Mouse (Mus musculus) layer of hippocampus, adult 9-11 months (tissue): ENCODE results near the gene Ints1.
"Not testable (repeated sequence)": the region's sequence is repeated elsewhere in the genome, so short reads cannot be mapped to it uniquely, and the experiment has no call there.

Source experiments
- DNase-seq: peaks from one replicate; pipeline ENCODE4 v3.0.0; 2022

The Ints1 gene

DNA sequence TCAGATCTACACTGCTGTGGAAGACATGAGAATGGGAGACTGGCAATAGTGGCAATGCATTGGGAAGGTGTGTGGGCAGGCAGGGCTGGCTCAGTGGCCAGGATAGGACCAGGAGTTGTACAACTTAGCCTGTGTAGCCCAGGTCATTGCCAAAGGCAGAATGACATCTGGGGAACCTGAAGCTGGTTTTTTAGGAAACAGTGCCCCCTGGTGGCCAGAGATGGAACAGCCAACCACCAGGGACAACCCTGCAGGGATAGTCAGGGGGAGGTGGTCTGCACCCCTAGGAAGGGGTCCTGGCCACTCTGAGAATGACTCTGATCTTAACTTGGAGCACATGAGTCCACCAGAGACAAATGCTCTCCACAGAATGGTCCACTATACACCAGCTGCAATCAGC, 24.9 kb downstream of the Ints1 start:
- DNase-seq = no peak

DNA sequence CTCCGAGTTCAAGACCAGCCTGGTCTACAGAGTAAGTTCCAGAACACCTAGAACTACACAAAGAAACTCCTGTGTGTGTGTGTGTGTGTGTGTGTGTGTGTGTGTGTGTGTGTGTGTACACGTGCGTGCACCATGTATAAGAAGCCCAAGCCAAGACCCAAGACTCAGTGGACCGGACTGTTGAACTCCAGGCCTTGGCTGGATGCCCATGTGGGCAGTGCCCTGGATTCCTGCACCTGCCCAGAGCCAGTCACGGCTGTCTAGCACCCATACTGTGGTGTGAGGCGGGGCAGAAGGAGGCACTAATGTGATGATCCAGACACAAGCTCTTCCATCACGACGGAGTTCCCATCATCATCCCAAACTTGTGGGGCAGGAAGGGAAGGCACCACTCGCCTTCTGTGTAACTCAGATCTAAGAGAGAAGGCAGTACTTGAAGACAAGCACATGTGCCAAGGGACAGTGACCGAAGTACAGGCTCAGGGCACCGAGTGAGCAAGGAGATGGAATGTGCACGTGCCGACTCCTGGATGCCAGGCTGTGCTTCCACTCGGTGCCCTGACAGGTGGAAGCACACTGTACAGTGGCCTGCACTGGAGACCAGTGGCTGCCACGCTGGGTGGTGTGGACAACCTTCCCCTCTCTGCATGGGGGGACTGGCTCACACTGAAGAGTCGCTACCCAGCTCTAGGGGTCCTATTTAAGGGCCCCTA, 25.9 kb downstream of the Ints1 start:
- DNase-seq = no peak

DNA sequence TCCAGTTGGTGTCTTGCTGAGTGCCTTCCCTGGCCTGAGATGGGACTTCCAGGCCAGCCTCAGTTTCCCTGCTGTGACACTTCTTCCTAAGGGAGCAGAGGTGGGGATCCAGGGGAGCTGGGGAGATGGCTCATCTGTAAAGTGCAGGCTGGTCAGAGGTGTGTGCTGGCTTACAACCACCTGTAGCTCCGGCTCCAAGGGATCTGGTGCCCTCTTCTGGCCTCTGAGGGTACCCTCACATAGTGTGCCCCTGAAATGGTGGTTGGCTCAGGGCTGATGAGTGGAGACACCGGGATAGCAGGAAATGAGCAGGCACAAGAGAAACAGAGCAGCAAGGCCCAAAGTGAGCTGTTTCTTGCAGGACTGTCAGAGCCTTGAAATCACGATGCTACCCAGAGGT, 29.7 kb downstream of the Ints1 start:
- DNase-seq = no peak

DNA sequence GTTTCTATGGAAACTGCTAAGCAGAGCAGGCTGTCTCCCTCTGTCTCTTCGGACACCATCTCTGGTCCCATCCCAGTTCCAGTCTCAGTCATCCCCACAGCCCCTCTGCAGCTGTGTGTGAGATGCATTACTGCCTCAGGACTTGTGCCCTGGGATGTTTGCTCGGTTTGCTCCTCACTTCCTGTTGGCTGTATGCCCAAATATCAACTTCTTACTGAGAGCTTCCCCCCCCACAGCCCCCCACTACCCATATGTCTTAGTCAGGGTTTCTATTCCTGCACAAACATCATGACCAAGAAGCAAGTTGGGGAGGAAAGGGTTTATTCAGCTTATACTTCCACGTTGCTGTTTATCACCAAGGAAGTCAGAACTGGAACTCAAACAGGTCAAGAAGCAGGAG, 32.8 kb downstream of the Ints1 start:
- DNase-seq = not testable (repeated sequence)

DNA sequence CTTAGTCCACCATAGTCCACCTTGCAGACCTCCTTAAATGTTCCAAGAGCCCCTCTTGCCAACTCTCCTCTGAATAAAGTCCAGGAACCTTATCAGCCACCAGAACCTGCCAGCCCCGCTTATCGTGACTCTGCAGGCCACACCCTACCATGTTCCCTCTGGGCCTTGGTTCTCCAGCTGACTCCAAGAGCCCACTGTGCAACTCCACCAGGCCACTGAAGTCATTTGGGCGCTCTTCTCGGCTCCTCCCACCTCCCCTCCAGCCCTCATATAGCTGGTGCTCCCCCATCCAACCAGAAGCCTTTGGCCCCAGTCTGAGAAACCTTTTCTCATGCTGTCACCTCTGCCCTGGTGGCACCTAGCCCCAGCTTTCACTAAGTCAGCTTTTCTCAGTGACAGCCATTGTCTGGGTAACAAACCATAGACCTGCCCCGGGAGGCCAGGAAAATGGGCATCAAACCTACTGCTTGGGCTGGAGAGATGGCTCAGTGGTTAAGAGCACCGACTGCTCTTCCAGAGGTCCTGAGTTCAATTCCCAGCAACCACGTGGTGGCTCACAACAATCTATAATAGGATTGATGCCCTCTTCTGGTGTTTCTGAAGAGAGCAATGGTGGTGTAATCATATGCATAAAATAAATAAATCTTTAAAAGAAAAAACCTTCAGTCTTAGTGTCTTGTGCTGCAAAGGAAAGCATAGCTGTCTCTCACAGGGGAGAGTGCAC, 36.7 kb downstream of the Ints1 start:
- DNase-seq = no peak

DNA sequence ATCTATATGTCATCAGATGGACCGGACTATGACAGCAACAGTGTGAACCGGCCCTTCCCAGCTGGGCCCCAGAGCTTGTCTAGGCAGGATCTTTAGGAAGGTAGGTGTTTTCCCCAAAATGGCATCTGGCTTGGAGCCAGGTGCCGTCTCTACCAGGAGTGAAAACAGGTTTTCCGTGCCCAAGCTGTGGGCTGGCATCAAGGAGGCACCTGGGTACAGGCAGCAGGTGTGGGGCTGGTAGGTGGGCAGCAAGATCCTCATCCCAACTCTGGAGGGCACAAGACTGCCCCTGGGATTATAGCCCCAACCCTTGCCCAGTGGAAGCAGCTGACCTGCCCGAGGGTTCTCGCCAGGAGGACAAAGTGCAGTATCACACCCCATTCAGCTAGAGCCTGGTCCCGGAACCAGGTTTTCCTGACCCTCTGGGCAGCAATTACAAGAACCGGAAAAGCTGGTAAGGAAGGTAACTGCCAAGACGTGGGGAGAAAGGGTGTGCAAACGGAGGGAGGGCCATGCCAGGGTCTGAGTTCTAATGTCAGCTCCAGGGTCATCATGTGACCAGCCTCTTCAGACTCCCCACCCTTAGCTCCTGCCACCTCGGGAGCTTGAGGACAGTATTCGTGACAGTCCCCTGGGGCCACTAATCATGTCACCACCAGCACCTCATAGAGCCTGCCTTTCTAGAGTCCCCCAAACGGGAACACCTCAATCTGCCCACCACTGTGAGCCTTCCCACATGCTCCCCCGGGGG, 37.5 kb downstream of the Ints1 start:
- DNase-seq = no peak

DNA sequence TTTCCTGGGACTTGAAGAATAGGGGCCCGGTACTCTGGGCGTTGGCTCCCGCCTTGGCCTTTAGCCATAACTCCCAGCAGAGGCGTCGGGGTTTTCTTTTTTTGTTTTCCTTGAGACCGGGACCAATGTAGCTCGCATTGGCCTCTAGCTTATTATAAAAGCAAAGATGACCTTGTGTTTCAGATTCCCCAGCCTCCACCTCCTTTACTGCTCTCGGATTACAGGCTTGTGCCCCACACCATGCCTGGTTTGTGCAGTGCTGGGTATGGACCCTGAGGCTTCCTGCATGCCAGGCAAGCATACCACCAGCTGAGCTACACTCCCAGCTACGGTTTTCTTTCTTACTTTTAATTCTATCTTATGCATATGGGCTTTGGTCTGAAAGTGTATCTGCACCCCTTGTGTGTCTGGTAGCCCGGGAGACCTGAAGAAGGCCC, 39.0 kb downstream of the Ints1 start:
- no peak for DNase-seq

DNA sequence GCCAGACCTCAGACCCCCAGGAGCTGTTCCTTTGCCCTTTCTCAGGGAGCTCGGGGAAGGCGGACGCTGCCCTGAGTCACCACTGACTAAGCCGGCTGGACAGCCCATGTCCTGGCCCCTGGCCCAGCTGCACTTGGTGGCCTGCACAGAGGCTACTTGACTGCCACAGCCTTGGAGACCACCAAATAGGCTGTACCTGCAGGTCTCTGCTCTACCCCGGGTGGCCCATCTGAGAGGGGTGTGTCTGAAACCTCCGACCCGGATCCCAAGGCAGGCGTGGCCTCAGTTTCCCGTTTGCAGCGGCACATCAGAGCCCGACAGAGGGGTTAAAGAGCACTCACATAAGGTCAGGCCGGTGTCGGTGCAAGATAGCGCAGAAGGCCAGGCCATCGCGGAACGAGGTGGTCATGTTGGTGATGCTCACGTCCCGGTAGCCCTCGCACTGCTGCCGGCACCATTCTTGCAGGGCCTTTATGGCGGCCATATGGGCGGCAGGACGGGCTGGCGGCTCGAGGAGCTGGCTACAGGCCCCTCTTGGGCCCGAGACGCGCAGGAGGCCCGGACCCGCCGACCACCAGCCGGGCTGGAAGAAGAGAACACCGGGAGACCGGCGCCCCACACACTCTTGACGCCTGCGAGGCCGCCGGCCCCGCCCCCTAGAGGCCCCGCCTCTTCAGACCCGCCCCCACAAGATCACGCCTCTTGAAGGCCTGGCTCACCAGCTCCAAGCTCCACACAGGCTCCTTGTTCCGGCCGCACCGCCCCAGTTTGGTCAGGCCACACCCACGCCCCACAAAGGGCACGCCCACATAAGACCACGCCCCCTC, 39.6 kb downstream of the Ints1 start, which contains the start of gene Micall2:
TSS of gene Micall2 (minus strand) at position 660 of the 827 bp plus-strand sequence.
- DNase-seq = peak; percentile 93

DNA sequence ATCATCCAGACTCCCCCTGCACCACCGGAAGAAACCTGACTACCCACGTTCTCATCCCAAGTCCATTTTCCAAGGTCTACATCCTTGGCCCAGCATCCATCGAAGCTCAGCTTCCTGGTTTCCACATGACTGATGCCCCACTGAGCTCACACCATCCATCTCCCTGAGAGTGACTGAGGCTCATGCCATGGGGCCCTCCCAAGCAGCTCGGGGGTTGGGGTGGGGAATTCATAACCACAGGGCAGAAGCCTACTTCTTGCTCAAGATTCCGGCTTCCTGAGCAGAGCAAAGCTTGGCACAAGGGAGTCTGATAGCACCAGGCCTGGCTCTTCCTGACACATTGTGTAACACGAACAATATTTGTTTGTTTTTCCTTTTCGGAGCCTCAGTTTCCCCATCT, 40.7 kb downstream of the Ints1 start:
- DNase-seq = no peak

DNA sequence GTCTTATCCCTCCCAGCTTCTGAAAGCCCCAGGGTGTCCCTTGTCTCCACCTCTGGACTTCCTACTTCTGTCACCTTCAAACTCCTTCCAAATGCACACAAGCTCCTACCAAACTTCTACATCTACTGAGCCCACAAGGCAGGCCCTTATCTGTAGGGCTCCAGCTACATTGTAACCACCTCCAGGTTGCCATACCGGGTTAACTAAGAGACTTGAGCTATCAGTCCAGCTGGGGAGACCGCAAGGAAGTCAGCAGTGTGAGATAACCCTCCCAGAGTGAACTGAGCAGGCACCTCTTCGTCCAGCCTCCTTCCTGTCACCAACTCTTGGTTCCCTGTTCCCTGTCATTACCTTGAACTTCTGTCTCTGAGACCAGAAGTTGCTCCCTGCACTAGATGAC, 41.5 kb downstream of the Ints1 start:
- no peak for DNase-seq

DNA sequence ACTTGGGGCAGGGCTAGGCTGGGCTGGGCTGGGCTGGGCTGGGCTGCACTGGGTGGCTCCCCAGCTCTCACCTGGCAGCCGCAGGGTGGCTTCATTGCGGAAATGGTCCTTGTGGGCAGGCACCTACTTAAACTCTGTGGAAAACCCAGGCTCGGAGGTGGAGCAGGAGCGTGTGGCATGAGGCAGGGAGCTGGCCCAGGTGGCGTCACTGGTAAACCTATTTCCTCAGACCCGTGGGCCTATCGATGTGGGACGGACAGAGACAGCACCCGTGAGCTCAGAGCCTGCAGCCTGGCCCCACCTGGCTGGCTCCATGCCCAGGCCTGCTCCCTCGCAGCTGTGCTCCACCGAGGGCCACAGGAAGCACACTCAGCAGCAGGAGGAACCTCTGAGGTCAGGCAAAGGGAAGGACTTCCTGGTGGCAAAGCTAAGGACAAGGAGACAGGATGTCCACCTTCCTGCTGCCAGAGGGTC, 42.8 kb downstream of the Ints1 start:
- no peak for DNase-seq

DNA sequence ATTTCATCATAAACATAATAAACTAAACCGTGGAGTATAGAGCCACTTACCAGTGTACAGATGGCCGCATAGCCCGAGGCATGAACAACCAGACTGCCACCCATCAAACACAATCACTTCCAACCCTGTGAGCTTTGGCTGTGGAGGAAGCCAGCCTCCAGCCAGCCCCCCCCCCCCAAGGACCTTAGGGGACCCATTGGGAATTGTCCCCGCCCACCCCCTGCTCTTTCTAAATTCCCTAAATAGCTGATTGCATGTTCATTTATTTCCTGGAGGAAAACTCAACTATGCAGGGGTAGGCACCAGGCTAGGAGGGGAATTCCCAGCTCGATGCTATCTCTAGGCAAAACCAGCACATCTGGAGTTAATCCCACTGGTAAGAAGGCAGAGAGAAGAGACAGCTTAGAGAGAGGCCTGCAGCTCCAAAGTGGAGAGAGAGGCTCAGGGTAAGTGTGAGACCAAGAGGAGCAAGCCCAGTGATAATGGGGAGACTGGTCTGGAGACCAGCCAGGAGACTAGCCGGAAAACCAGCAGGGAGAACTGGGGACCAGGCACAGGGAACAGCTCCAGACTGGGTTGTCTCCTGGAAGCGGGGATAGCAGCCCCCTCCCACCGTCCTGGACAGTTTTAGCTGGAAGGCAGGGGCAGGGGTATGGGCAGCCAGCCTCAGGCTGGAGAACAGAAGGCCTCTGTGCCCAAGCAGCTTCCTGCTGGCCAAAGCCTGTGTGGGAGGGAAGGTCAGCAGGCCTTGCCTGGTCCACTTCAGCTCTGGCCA, 44.6 kb downstream of the Ints1 start:
- DNase-seq = peak; percentile 49

DNA sequence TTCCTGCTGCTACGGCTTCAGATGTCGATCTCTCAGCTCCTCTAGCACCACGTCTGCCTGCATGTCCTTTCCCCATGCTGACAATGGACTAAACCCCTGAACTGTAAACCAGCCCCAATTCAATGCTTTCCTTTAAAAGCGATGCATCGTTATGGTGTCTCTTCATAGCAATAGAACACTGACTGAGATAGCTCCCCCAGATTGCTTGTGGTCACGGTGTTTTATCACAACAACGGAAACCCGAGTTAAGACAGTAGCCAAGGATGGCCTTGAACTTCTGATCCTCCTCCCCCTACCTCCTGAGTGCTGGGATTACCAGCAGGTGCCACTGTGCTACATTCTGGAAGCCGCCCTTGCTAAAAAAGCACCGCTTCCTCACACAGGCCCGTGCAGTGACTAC, 48.2 kb downstream of the Ints1 start:
- no peak for DNase-seq

DNA sequence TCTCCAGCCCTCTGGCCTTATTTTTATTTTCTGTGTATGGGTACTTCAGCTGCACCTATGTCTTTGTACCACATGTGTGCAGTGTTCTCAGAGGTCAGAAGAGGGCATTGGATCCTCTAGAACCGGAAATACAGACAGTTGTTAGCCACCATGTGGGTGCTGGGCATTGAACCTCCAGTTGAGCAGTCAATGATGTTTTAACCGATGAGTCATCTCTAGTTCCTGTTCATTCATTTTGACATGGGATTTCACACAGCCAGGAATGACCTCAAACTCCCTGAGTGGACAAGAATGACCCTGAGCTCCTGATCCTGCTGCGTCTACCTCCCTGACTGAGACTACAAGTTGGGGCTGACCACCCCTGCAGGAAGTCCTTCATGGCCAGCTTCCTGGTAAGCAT, 49.3 kb downstream of the Ints1 start:
- DNase-seq = no peak

DNA sequence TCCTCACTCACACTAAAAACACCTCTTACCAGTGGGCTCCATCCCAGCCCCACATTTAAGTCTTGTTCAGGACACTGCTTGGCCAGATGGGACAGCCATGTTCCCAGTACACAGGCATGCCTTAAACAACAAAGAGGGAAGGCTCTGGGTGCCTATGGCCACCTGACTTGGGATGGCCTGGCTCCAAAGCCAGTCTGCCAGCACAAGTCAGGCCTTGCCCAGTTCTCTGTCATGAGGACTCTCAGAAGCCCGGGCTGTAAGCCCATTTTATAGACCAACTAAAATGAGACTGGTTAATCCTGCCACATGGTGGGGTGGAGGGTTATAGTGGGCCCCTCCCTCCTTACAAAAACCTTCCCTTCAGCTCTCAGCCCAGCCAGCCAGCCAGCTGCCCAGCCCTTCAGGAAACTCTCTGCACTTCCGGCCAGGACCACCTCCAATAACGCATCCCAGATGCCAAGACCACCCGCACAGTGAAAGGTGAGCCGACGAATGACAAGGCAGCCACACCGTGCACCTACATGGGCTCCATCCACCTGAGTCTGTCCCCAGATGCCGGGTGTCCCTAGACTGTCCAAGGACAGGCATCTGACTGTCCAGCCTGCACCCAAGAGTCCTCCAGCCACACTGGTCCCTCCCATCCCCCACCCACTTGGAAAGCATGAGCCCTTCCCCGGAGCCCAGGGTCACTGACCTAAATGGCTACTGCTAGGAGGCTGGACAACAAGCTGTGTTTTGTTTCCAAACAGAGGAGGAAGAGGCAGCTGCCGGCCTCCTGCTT, 50.9 kb downstream of the Ints1 start:
- DNase-seq = no peak

DNA sequence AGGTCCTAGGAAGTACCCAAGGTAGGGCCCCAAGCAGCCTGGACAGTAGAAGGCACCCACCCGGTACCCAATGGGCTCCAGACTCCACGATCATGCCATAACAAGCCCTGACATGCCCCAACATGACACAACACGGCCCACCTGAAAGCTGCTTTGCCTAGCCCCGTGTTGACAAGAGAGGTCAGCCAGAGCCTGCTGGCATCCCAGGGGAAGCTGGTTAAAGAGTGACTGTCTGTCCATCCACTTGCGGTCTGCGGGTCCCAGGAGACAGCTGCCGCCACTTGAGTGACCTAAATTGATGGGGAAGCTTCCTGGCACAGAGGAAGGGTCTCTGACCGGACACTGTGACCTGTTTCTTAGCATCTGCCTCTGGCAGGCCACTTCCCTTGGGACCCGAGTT, 52.4 kb downstream of the Ints1 start:
- DNase-seq = no peak

DNA sequence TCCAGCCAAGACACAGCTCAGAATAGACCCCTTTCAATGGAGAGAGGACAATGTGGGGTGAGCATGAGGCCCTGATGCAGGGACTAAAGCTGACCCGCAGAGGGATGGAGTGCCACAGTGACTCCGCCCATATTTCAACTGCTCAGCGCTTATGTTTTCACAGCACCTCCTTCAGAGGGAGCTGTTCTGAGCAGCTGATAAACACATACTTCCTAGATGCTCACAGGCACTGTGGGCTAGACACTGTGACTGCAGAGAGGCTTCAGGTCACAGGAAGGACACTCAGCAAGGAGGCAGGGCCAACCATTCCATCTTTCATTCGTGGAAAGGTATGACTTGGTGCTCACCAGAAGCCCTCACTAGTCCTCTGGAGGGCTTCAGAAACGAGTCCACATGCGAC, 52.8 kb downstream of the Ints1 start:
- DNase-seq = no peak

DNA sequence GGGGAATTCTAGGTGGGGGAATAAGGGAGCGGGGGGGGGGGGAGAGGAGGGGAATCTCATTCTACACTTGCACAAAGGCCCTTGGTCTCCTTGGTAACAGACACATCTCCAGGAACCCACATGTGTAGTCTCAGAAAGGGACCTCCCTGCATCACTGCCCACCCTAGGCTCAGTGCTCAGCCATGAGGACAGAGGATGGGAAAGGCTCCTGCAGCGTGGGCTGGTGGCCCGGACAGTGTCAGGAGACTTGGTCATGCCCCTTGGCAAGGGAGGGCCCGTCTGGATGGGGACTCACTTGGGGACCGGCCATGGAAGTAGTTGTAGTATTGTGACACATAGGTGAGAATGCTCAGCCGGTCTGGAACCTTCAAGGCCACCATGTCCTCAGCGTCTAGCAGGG, 56.5 kb downstream of the Ints1 start:
- no peak for DNase-seq

DNA sequence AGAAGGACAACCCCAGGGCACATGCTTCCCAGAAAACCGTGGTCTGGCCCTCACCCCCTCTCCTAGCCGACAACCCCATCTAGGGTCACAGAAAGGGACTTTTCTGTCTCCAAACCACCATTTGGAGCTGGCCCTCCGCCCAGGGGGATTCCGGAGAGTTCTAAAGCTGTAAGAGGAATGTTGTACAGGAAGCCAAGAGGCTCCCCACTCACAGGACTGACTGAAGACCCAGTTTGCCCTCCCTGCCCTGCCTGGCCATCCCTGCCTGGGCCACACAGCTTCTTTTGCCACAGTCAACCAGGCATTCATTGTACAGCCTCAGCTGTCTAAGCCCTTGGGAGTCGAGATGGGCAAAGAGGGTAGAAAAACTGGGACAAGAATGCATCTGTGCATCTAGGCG, 56.9 kb downstream of the Ints1 start:
- no peak for DNase-seq

DNA sequence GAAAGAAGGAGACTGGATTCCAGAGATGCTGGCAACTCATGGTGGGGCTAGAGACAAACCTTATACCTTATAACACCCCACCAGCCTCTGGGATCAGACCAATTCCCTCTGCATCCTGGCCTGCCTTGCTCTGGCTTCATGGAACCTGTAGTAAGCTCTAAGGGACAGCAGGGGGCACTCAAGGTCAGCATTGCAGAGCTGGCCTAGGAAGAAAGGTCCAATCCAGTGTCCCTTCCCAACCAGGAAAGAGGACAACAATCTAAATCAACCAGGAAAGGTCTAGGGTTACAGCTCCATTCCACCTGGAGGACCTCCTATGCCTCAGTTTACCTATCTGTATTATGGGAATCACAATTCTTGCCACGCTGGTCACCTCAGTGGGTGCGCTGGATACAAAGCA, 57.8 kb downstream of the Ints1 start:
- DNase-seq = peak; percentile 21

DNA sequence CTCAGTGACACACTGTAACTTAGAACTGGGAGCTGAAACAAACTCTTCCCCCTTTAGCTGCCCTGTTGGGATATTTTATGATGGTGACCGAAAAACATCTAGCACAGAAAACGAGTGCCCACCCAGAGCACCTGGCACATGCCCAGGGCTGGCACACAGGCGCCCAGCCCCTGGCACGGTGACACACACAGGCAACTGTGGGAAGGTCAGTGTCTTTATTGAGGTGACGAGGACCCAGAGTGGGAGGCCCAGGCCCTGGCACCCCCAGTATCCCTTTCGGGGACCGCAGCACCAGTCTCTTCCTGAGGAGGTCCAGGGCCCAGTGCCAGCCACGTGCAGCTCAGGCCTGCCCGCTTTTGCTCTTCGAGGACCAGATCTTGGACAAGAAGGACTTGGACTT, 69.0 kb downstream of the Ints1 start:
- no peak for DNase-seq
